Mouse (Mus musculus) right cerebral cortex, postnatal 4 days (tissue): ENCODE data around the gene Mfsd6.

ENCODE experiments used
- DNase-seq: peaks from one replicate; pipeline ENCODE4 v3.0.0-alpha.2; 2022

The Mfsd6 gene

GRCm38 (mm10) chr1:52727056-52727900, at the start of gene Mfsd6:
TSS of gene Mfsd6 (minus strand) at chr1:52727462.
- DNase-seq, result peak; percentile 50

GRCm38 (mm10) chr1:52765176-52766111, 38.2 kb upstream of the Mfsd6 start:
- no peak for DNase-seq

GRCm38 (mm10) chr1:52763894-52764809, 36.9 kb upstream of the Mfsd6 start:
- no peak for DNase-seq

GRCm38 (mm10) chr1:52758174-52758573, 30.9 kb upstream of the Mfsd6 start:
- DNase-seq, result no peak

GRCm38 (mm10) chr1:52754331-52754730, 27.1 kb upstream of the Mfsd6 start:
- DNase-seq, result no peak

- DNase-seq, result no peak
Measured at GRCm38 (mm10) chr1:52753828-52754227, 26.6 kb upstream of the Mfsd6 start.

- no peak for DNase-seq
Measured at GRCm38 (mm10) chr1:52752706-52753105, 25.4 kb upstream of the Mfsd6 start.

- no peak for DNase-seq
Measured at GRCm38 (mm10) chr1:52751634-52752033, 24.4 kb upstream of the Mfsd6 start.

- no peak for DNase-seq
Measured at GRCm38 (mm10) chr1:52749978-52750377, 22.7 kb upstream of the Mfsd6 start.

- DNase-seq, result peak; percentile 79
Measured at GRCm38 (mm10) chr1:52748260-52748659, 21.0 kb upstream of the Mfsd6 start.

GRCm38 (mm10) chr1:52742567-52742966, 15.3 kb upstream of the Mfsd6 start:
- no peak for DNase-seq

GRCm38 (mm10) chr1:52734208-52734607, 6.9 kb upstream of the Mfsd6 start:
- no peak for DNase-seq

GRCm38 (mm10) chr1:52730258-52730657, 3.0 kb upstream of the Mfsd6 start:
- no peak for DNase-seq

- no peak for DNase-seq
Measured at GRCm38 (mm10) chr1:52728857-52729489, 1.7 kb upstream of the Mfsd6 start.

- DNase-seq, result peak; percentile 51
Measured at GRCm38 (mm10) chr1:52726371-52727055, 749 bp downstream of the Mfsd6 start.

- DNase-seq, result no peak
Measured at GRCm38 (mm10) chr1:52722586-52722985, 4.7 kb downstream of the Mfsd6 start.

- peak; percentile 66 for DNase-seq
Measured at GRCm38 (mm10) chr1:52719096-52719495, 8.2 kb downstream of the Mfsd6 start.

GRCm38 (mm10) chr1:52718068-52718748, 9.1 kb downstream of the Mfsd6 start:
- no peak for DNase-seq

GRCm38 (mm10) chr1:52714451-52714850, 12.8 kb downstream of the Mfsd6 start:
- DNase-seq, result no peak

GRCm38 (mm10) chr1:52714021-52714420, 13.2 kb downstream of the Mfsd6 start:
- no peak for DNase-seq

- DNase-seq, result no peak
Measured at GRCm38 (mm10) chr1:52708745-52709144, 18.5 kb downstream of the Mfsd6 start.
